Mouse (Mus musculus): Measurements from ENCODE around the gene Lmf1. TPM values are rescaled to one million over a fixed set of nuclear protein-coding genes. Genes with fewer than 3 reads are reported as not detected.

Gene Lmf1
- total RNA-seq, 2 experiments from 2014 or later = 22.0 to 25.4 TPM

GRCm38 (mm10) chr17:25610151-25610550, 31.3 kb downstream of the Lmf1 start:
- no peak for DNase-seq (ENCODE audit: extremely low spot score in 1 of 2, low spot score in 2 of 2)
- Histone ChIP-seq H3K4me3 (no peak overlapping the region), H3K27ac (no peak overlapping the region)
- intact Hi-C loops (cut with DNase I) = no loop called here
- TF ChIP-seq CTCF (IDR thresholded peaks at IDR 0.05) = no peak

GRCm38 (mm10) chr17:25612537-25612936, 33.7 kb downstream of the Lmf1 start:
- no peak overlapping the region for H3K4me3 ChIP-seq
- TF ChIP-seq CTCF (IDR thresholded peaks at IDR 0.05) = no peak
- intact Hi-C loops (cut with DNase I) = no loop called here
- DNase-seq (ENCODE audit: extremely low spot score in 1 of 2, low spot score in 2 of 2) = no peak
- H3K27ac ChIP-seq = no peak overlapping the region

- no peak for TF ChIP-seq CTCF (IDR thresholded peaks at IDR 0.05)
- no peak for DNase-seq (ENCODE audit: extremely low spot score in 1 of 2, low spot score in 2 of 2)
- no peak overlapping the region for H3K27ac ChIP-seq
- intact Hi-C loops (cut with DNase I) = no loop called here
- no peak overlapping the region for H3K4me3 ChIP-seq
Observed at GRCm38 (mm10) chr17:25613323-25613722, 34.4 kb downstream of the Lmf1 start.

- Histone ChIP-seq H3K4me3 (no peak overlapping the region), H3K27ac (peak overlapping the region; percentile 71)
- TF ChIP-seq CTCF (IDR thresholded peaks at IDR 0.05) = no peak
- no peak for DNase-seq (ENCODE audit: extremely low spot score in 1 of 2, low spot score in 2 of 2)
- intact Hi-C loops (cut with DNase I) = no loop called here
Observed at GRCm38 (mm10) chr17:25614723-25615510, 36.0 kb downstream of the Lmf1 start.

- peak overlapping the region; percentile 58 for H3K27ac ChIP-seq
- no peak for TF ChIP-seq CTCF (IDR thresholded peaks at IDR 0.05)
- intact Hi-C loops (cut with DNase I) = loop anchor here (2.0 kb wide), 1 partner anchor 16 kb away; no protein-coding TSS in a partner anchor
- no peak overlapping the region for H3K4me3 ChIP-seq
- peak; percentile 63 to 64 for DNase-seq (ENCODE audit: extremely low spot score in 1 of 2, low spot score in 2 of 2)
Observed at GRCm38 (mm10) chr17:25618508-25619056, 39.7 kb downstream of the Lmf1 start.

- H3K4me3 ChIP-seq = no peak overlapping the region
Observed at GRCm38 (mm10) chr17:25623441-25623840, 44.6 kb downstream of the Lmf1 start.

GRCm38 (mm10) chr17:25623935-25624334, 45.0 kb downstream of the Lmf1 start:
- DNase-seq (ENCODE audit: extremely low spot score in 1 of 2, low spot score in 2 of 2) = peak; percentile 71 to 73
- Histone ChIP-seq H3K27ac (peak overlapping the region; percentile 93), H3K4me3 (0 out of 2 replicates have a peak overlapping the region, but pooled peaks have one; percentile 9)
- intact Hi-C loops (cut with DNase I) = loop anchor here (1.0 kb wide), 1 partner anchor 68 kb away; no protein-coding TSS in a partner anchor
- no peak for TF ChIP-seq CTCF (IDR thresholded peaks at IDR 0.05)

More at GRCm38 (mm10) chr17:25623441-25623840, 44.6 kb downstream of the Lmf1 start:
- peak; percentile 9 for TF ChIP-seq CTCF (IDR thresholded peaks at IDR 0.05)
- peak overlapping the region; percentile 88 for H3K27ac ChIP-seq
- intact Hi-C loops (cut with DNase I) = no loop called here
- DNase-seq (ENCODE audit: extremely low spot score in 1 of 2, low spot score in 2 of 2) = no peak

GRCm38 (mm10) chr17:25624446-25625119, 45.7 kb downstream of the Lmf1 start:
- intact Hi-C loops (cut with DNase I) = loop anchor here (1.0 kb wide), 1 partner anchor 68 kb away; no protein-coding TSS in a partner anchor
- 0 out of 2 replicates have a peak overlapping the region, but pooled peaks have one; percentile 9 for H3K4me3 ChIP-seq
- no peak for TF ChIP-seq CTCF (IDR thresholded peaks at IDR 0.05)
- peak overlapping the region; percentile 93 for H3K27ac ChIP-seq
- DNase-seq (ENCODE audit: extremely low spot score in 1 of 2, low spot score in 2 of 2) = no peak

DNA sequence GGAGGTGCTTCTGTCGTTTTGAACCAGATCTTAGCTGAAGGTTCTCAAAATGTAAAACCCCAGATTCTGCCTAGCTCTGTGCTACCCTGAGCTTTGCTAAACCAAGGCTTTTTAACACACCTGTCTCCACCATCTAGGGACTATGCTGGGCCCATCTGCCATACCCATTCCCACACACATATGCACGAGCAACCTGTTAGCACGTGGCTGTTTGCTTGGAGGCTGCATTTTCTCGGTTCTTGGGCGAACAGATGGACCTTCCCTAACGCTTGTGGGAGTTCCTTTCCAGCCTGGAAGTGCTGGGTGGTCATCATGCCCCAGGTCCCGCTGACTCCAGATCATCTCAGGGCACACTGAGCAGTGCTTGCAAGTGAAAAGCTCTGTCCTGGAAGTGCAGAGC, 46.4 kb downstream of the Lmf1 start:
- intact Hi-C loops (cut with DNase I) = no loop called here
- no peak for TF ChIP-seq CTCF (IDR thresholded peaks at IDR 0.05)
- peak; percentile 50 to 75 for DNase-seq (ENCODE audit: extremely low spot score in 1 of 2, low spot score in 2 of 2)
- Histone ChIP-seq H3K27ac (peak overlapping the region; percentile 93), H3K4me3 (no peak overlapping the region)

- Histone ChIP-seq H3K27ac (peak overlapping the region; percentile 93), H3K4me3 (no peak overlapping the region)
- TF ChIP-seq CTCF (IDR thresholded peaks at IDR 0.05) = no peak
- intact Hi-C loops (cut with DNase I) = no loop called here
- no peak for DNase-seq (ENCODE audit: extremely low spot score in 1 of 2, low spot score in 2 of 2)
Observed at GRCm38 (mm10) chr17:25626196-25627043, 47.5 kb downstream of the Lmf1 start.

DNA sequence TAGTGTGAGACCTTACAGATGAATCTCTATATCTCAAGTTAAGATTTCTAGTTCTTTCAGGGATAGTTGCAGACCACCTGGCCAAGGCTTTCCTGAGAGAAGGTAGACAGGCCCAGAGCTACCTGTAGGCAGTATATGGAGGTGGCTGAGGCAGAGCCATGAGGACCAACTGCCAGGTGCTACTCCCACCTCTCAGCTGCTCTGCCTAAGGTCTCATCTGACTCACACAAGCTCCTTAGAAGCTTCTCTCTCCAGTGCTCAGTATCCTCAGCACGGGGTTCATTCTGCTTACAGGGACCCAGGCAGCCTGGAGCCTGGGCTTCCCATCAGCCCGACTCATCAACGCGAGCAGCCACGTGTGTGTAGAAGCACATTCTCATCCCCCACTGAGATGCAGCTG, 51.4 kb downstream of the Lmf1 start:
- TF ChIP-seq CTCF (IDR thresholded peaks at IDR 0.05) = no peak
- Histone ChIP-seq H3K4me3 (no peak overlapping the region), H3K27ac (peak overlapping the region; percentile 20; the same call in 1 of the 2 replicates)
- no peak for DNase-seq (ENCODE audit: extremely low spot score in 1 of 2, low spot score in 2 of 2)
- intact Hi-C loops (cut with DNase I) = no loop called here

All from left cerebral cortex, adult 2 months (tissue).